In genomic region chr8:94694701-94695100, GRCm38 (mm10) we compare ENCODE assay signal across 12 mouse cellular contexts. TPM values are rescaled to one million over a fixed set of nuclear protein-coding genes. Genes with fewer than 3 reads are reported as not detected.
DNase-seq lines count a peak whose midpoint lies in the region; ATAC-seq and TF ChIP-seq lines count a peak whose summit lies in the region.
"Had no signal": no experiment of that assay in that cellular context is flagged by ENCODE, and none has a peak within 500 bp of the region (broad histone marks: within the 10 kb centered on the region; RNA-seq: fewer than 3 reads in every experiment).

No protein-coding gene starts in this region.

- H3K36me3 ChIP-seq in embryonic facial prominence, embryonic 12.5 days, result no peaks in the 10 kb centered on the region
- H3K36me3 ChIP-seq in liver, postnatal 0 days (replicated peaks; ENCODE audit: insufficient read depth, low read length), result no peaks in the 10 kb centered on the region

- TF ChIP-seq CTCF in cerebellum, adult 2 months (IDR thresholded peaks at IDR 0.05; ENCODE audit: borderline replicate concordance, insufficient read depth, low read depth, low read length), result no peak
- TF ChIP-seq CTCF in layer of hippocampus, adult 2 months (conservative IDR thresholded peaks at IDR 0.05), result no peak
- no peak for TF ChIP-seq CTCF in liver, postnatal 0 days (IDR thresholded peaks at IDR 0.05; ENCODE audit: low read depth)

- H3K27ac ChIP-seq in cerebellum, adult 2 months (ENCODE audit: insufficient read depth, low read length), result peak overlapping the region; percentile 47; the same call in 1 of the 2 replicates
- peak overlapping the region; percentile 67 for H3K27ac ChIP-seq in layer of hippocampus, adult 2 months
- H3K27ac ChIP-seq in embryonic facial prominence, embryonic 12.5 days, result no peak overlapping the region
- no peak overlapping the region for H3K27ac ChIP-seq in liver, postnatal 0 days (ENCODE audit: low read depth)

- TF ChIP-seq EP300 in liver, postnatal 0 days (IDR thresholded peaks at IDR 0.05; ENCODE audit: low read depth), result no peak

- H3K27me3 ChIP-seq in cerebellum, adult 2 months (ENCODE audit: control insufficient read depth, insufficient read depth, low read length), result peaks cover 4% of the 10 kb centered on the region; the same call in 1 of the 2 replicates
- H3K27me3 ChIP-seq in embryonic facial prominence, embryonic 12.5 days, result peaks cover 64% of the 10 kb centered on the region
- peaks cover 48% of the 10 kb centered on the region for H3K27me3 ChIP-seq in liver, postnatal 0 days (ENCODE audit: insufficient read depth, low read length)

- no peaks in the 10 kb centered on the region for H3K9me3 ChIP-seq in embryonic facial prominence, embryonic 12.5 days
- no peaks in the 10 kb centered on the region for H3K9me3 ChIP-seq in liver, postnatal 0 days (ENCODE audit: low read length)

- ATAC-seq in embryonic facial prominence, embryonic 12.5 days (ENCODE audit: insufficient number of reproducible peaks, insufficient read depth, low FRiP score, low TSS enrichment), result no peak
- no peak for ATAC-seq in liver, postnatal 0 days

- peak overlapping the region; percentile 16 for H3K4me3 ChIP-seq in cerebellum, adult 2 months (replicated peaks; ENCODE audit: insufficient read depth, low read depth, low read length)
- peak overlapping the region; percentile 34 for H3K4me3 ChIP-seq in layer of hippocampus, adult 2 months
- H3K4me3 ChIP-seq in embryonic facial prominence, embryonic 12.5 days, result 0 out of 2 replicates have a peak overlapping the region, but pooled peaks have one; percentile 44
- H3K4me3 ChIP-seq in liver, postnatal 0 days (ENCODE audit: low read depth, low read length), result no peak overlapping the region

- H3K4me1 ChIP-seq in cerebellum, adult 2 months (ENCODE audit: control insufficient read depth, insufficient read depth, low read length), result no peaks in the 10 kb centered on the region
- H3K4me1 ChIP-seq in embryonic facial prominence, embryonic 12.5 days, result peaks cover 13% of the 10 kb centered on the region
- peaks cover 12% of the 10 kb centered on the region for H3K4me1 ChIP-seq in liver, postnatal 0 days (ENCODE audit: insufficient read depth)

- TF ChIP-seq POLR2A in cerebellum, adult 2 months (IDR thresholded peaks at IDR 0.05; ENCODE audit: borderline replicate concordance, insufficient read depth, low read length), result no peak

- H3K4me2 ChIP-seq in embryonic facial prominence, embryonic 12.5 days (replicated peaks), result no peak overlapping the region
- H3K4me2 ChIP-seq in liver, postnatal 0 days (ENCODE audit: low read depth, low read length), result 0 out of 2 replicates have a peak overlapping the region, but pooled peaks have one; percentile 71

- WGBS in cerebellum, adult 2 months, result 30% methylated on average over 6 of the region's 6 CpGs
- WGBS in embryonic facial prominence, embryonic 12.5 days, result 2% methylated on average over 6 of the region's 6 CpGs
- 13% methylated on average over 6 of the region's 6 CpGs for WGBS in liver, postnatal 0 days (ENCODE audit: insufficient replicate concordance)

- DNase-seq in cerebellum, adult 2 months, result no peak
- DNase-seq in cerebellum, adult 8-10 months, result no peak
- no peak for DNase-seq in layer of hippocampus, adult 2 months (ENCODE audit: low spot score in 2 of 2)
- no peak for DNase-seq in layer of hippocampus, adult 9-11 months
- DNase-seq in liver, postnatal 0 days, result no peak
- no peak for DNase-seq in thymus, postnatal 10 days (ENCODE audit: low spot score in 2 of 2)
- DNase-seq in cerebellum, postnatal 10 days, result no peak

- no peak overlapping the region for H3K9ac ChIP-seq in embryonic facial prominence, embryonic 12.5 days
- no peak overlapping the region for H3K9ac ChIP-seq in liver, postnatal 0 days (replicated peaks)

RNA-seq across cellular contexts. Expression of gene Pllp, which starts 1.4 kb away (rescaled TPM):
- 214 and 242 TPM in 2 replicates for polyA plus RNA-seq in cerebellum, adult 2 months (2012; rRNA removed)
- 10 to 100 TPM; 37.5 to 39.8 TPM for total RNA-seq in layer of hippocampus, adult 2 months (2021)
- polyA plus RNA-seq in embryonic facial prominence, embryonic 12.5 days (2016; fragmentation: Nextera tagmentation; extraction: Ambion mirVana), result 2.3 TPM in 2 replicates
- polyA plus RNA-seq in liver, postnatal 0 days (2015; fragmentation: Nextera tagmentation; extraction: Ambion mirVana), result 2.5 and 3.1 TPM in 2 replicates
- total RNA-seq: common myeloid progenitor, adult 5-6 weeks had no signal

RNA-seq across cellular contexts. Expression of gene Arl2bp, which starts 28.3 kb away (rescaled TPM):
- polyA plus RNA-seq in cerebellum, adult 2 months (2012; rRNA removed), result 198 and 211 TPM in 2 replicates
- total RNA-seq in layer of hippocampus, adult 2 months (2021), result 100 to 1,000 TPM; 145 to 147 TPM
- 162 and 168 TPM in 2 replicates for polyA plus RNA-seq in embryonic facial prominence, embryonic 12.5 days (2016; fragmentation: Nextera tagmentation; extraction: Ambion mirVana)
- 20.8 and 21.3 TPM in 2 replicates for polyA plus RNA-seq in liver, postnatal 0 days (2015; fragmentation: Nextera tagmentation; extraction: Ambion mirVana)

RNA-seq across cellular contexts. Expression of gene Ccl22, which starts 50.7 kb away (rescaled TPM):
- polyA plus RNA-seq in cerebellum, adult 2 months (2012; rRNA removed), result 0.16 and 0.21 TPM in 2 replicates
- total RNA-seq in layer of hippocampus, adult 2 months (2021), result under 1 TPM in 1 of 2 experiments, not detected in 1; 0.37 TPM
- polyA plus RNA-seq in embryonic facial prominence, embryonic 12.5 days (2016; fragmentation: Nextera tagmentation; extraction: Ambion mirVana), result not detected in 2 replicates
- polyA plus RNA-seq in liver, postnatal 0 days (2015; fragmentation: Nextera tagmentation; extraction: Ambion mirVana), result 0.07 and 0.28 TPM in 2 replicates
- total RNA-seq: common myeloid progenitor, adult 5-6 weeks; heart, postnatal 25 days; left cerebral cortex, postnatal 14 days had no signal
- polyA plus RNA-seq: lung, embryonic 16.5 days had no signal

Comparison
In these comparisons a context has a peak if more than half of its experiments do, and no peak if none do; other contexts are left out.
1. H3K27ac ChIP-seq: peak in cerebellum, adult 2 months (single experiment) and layer of hippocampus, adult 2 months (single experiment); none in embryonic facial prominence, embryonic 12.5 days (single experiment) and liver, postnatal 0 days (single experiment).
2. RNA of gene Pllp, which starts 1.4 kb away (polyA plus RNA-seq): 214 to 242 TPM in cerebellum, adult 2 months; 2.5 to 3.1 TPM in liver, postnatal 0 days and 2.3 TPM in embryonic facial prominence, embryonic 12.5 days; every median in the first group is over 10 times any median in the second.